Mouse (Mus musculus): ENCODE results near the gene Phf8. TPM values are rescaled to one million over a fixed set of nuclear protein-coding genes. Genes with fewer than 3 reads are reported as not detected.
A peak's percentile ranks its signal among the peaks of the same experiment; 100 is the strongest.
"Not testable (repeated sequence)": the region's sequence is repeated elsewhere in the genome, so short reads cannot be mapped to it uniquely, and the experiment has no call there.

Gene Phf8
- 10 to 100 TPM; 29.5 to 32.8 (median 32.2) TPM for total RNA-seq (2022)

- DNase-seq (ENCODE audit: low spot score in 2 of 2) = peak; percentile 94 to 95
These were observed at the start of gene Phf8 for GRCm38 (mm10) chrX:151520458-151521322. Gene Phf8 (plus strand): TSS chrX:151520672.

DNA sequence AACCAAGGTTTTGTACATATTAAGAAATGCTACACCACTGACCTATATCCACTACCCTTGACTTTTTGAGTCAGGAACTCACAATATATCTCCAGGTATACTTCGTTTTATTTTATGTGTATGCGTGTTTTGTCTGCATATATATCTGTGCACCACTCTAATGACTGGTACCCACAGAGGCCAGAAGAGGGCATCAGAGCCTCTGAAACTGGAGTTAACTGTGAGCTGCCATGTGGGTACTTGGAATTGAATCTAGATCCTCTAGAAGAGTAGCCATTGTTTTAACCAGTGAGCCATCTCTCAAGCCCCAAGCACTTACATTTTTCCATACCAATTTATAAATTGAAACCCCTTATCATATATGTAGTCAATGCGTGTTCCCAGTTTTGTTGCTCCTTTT lies 32.3 kb upstream of the Phf8 start:
- DNase-seq (ENCODE audit: low spot score in 2 of 2) = no peak

- not testable (repeated sequence) for DNase-seq (ENCODE audit: low spot score in 2 of 2)
These were observed 27.2 kb upstream of the Phf8 start for GRCm38 (mm10) chrX:151493269-151493668.

DNA sequence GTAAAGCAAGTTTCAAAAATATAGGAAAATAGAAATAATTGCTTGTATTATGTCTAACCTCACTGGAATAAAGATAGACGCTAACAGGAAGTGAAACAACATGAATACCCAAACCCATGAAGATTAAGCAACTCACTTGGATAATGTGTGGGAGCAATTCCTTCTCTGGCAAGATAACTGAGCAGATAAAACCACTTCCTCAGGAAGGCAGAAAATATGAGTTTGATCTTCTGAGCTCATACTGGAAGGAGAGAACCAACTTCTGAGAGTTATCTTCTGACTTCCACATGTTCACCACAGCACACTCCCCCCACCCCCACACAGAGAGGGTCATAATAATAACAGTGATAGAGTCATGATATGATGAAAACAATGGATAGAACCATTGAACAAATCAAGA lies 23.9 kb upstream of the Phf8 start:
- DNase-seq (ENCODE audit: low spot score in 2 of 2) = no peak

DNA sequence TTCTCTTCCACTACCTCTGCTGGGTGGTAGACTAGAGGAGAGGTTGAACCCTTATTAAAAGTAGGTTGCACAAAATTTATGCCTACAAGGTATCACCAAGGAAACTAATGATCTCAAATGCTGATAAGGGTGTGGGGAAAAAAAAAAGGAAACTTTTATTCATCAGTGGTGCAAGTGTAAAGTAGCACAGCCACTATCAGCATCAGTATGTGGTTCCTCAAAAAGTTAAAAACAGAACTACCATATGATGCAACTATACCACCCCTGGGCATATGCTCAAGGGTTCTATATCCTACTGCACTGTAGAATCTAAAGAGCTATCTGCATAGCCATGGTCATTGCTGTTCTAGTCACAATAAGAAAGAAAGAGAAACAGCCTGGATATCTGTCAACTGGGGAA lies 11.9 kb upstream of the Phf8 start:
- DNase-seq (ENCODE audit: low spot score in 2 of 2) = no peak

- no peak for DNase-seq (ENCODE audit: low spot score in 2 of 2)
These were observed 10.6 kb upstream of the Phf8 start for GRCm38 (mm10) chrX:151509906-151510305.

- no peak for DNase-seq (ENCODE audit: low spot score in 2 of 2)
These were observed 7.4 kb upstream of the Phf8 start for GRCm38 (mm10) chrX:151513066-151513465.

- DNase-seq (ENCODE audit: low spot score in 2 of 2) = no peak
These were observed 6.8 kb upstream of the Phf8 start for GRCm38 (mm10) chrX:151513694-151514093.

- no peak for DNase-seq (ENCODE audit: low spot score in 2 of 2)
These were observed 2.3 kb upstream of the Phf8 start for GRCm38 (mm10) chrX:151518181-151518580.

- DNase-seq (ENCODE audit: low spot score in 2 of 2) = no peak
These were observed 380 bp upstream of the Phf8 start for GRCm38 (mm10) chrX:151520127-151520457.

DNA sequence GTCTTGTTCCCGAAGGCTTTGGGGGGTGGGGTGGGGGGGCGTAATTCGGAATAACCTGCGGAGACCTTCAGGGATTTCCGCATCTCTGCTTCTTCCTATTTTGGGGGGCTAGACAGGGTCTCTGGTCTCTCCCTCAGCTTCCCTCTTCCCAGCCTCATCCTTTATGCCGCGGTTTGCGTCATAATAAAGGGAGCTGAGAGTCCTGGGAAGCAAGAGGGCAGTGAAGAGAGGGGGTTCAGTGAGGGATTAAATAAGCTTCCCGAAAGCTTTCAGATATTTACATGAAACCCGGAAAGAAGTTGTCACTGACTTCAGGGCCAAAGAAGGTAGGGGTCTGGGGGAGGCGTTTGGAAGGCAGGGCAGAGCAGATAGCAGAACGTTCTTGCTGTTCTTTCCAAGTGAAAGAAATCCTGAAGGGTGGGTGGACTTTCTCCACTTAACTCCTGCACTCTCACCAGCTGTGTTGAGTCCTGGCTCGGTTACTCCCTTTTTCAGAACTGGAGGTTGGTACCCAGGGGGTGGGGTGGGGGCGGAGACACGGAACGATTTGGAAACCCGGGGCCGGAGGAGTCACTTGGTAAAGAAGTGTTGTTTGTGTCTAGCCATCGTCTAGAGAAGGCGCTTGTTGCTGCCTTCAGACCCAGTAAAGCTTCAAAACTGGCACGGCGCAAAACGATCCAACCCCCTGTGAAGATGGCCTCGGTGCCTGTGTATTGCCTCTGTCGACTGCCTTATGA lies 1.5 kb downstream of the Phf8 start:
- no peak for DNase-seq (ENCODE audit: low spot score in 2 of 2)

DNA sequence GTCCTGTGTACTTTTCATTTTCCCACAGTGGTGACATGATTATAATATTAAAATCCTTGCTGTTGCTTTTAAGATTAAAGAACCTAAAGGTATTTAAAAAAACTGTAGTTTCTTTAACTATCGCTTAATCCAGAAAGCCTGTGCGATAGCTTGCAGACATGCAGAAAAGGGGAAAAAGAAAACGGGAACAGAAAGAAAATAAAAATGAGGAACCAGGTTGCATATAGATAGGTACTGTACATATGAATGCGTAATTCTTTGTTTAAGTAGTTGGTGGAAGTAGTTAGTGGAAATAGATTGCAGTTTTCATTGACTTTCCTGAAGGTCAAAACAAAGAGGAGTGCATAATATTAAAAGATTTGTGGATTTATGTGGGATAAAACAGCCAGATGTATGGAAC lies 32.9 kb downstream of the Phf8 start:
- no peak for DNase-seq (ENCODE audit: low spot score in 2 of 2)

GRCm38 (mm10) chrX:151575166-151575565 lies 54.7 kb downstream of the Phf8 start:
- no peak for DNase-seq (ENCODE audit: low spot score in 2 of 2)

DNA sequence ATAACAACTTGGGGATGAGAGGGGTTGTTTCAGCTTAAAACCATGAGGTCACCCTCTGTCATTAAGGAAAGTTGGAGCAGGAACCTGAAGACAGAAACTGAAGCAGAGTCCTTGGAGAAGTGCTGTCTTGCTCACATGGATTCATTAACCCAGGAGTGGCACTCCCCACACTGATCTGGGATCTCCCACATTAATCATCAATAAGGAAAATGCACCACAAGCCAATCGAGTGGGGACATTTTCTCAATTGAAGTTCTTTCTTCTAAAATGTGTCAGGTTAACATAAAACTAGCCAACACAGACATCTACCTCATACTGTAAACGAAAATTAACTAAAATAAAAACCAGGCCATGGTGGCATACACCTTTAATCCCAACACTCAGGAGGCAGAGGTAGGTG lies 122.9 kb downstream of the Phf8 start:
- no peak for DNase-seq (ENCODE audit: low spot score in 2 of 2)

DNA sequence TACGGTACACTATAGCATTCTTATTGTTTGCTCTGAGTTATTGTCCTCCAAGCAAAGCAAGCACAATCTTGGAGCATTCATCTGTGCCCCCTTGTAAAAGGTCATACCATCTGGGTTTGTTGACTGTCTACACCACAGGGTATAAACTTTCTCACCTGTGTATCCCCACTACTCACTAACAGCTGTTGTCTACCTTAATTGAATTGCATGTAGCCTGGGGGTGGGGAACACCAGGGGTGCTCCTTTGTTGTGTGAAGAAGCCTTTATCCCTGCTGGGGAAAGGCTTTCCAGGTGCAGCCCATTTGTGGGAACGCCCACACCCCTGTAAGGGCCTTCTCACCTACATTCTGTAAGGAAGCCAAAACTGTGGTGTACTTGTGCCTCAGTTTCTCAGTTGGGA lies 133.3 kb downstream of the Phf8 start:
- no peak for DNase-seq (ENCODE audit: low spot score in 2 of 2)

DNA sequence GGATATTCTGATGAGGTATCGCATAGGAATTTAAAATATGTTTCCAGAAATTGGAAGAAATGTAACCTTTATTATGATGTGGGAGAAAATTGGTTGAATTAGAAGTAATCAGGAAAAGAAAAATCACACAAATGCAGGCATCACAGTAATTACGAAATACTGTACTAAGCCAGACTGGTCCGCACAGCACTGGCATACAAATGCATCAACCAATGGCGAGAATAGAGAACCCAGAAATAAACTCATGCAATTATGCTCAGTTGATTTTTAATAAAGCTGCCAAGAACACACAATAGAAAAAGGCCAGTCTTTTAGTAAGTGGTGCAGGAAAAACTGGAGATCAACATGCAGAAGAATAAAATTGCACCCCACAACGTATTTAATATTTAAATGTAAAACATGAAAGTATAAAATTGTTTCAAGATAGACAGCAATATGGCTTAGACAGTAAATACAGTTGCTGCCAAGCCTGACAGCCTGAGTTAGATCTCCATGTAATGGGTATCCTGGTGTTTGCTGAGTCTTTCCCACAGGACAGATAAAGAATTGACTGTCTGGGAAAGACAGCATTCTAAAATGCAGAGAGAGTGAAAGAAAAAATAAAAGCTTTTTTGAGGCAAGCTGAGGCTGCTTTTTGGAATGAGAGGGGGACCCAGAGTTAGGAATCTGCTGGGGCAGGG lies 154.2 kb downstream of the Phf8 start:
- peak in 1 of 2 experiments; percentile 1 for DNase-seq (ENCODE audit: low spot score in 2 of 2)

Other genes with a start within 250 kb of the Phf8 start
- gene Fam120c, start 176.5 kb upstream of the Phf8 start, total RNA-seq (2022) = 10 to 100 TPM; 44.1 to 51.3 (median 49.3) TPM

Measured in layer of hippocampus, adult 8-10 months (tissue).